Mouse (Mus musculus): ENCODE measurements around the gene Habp2. TPM values are rescaled to one million over a fixed set of nuclear protein-coding genes. Genes with fewer than 3 reads are reported as not detected.

Habp2 gene
- total RNA-seq, 2 experiments from 2014 or later, result 11.6 to 25.7 TPM

GRCm38 (mm10) chr19:56363721-56364460 lies 77.0 kb downstream of the Habp2 start:
- DNase-seq, result no peak

GRCm38 (mm10) chr19:56364563-56364962 lies 77.6 kb downstream of the Habp2 start:
- DNase-seq, result no peak

- DNase-seq, result no peak
Measured at GRCm38 (mm10) chr19:56366168-56366567, 79.2 kb downstream of the Habp2 start.

- no peak for DNase-seq
Measured at GRCm38 (mm10) chr19:56366625-56367024, 79.7 kb downstream of the Habp2 start.

- DNase-seq, result no peak
Measured at GRCm38 (mm10) chr19:56367778-56368177, 80.8 kb downstream of the Habp2 start.

GRCm38 (mm10) chr19:56368912-56369311 lies 82.0 kb downstream of the Habp2 start:
- DNase-seq, result no peak

Other genes with a start within 250 kb of the Habp2 start
- 10 to 100 TPM; 10.2 to 44.0 TPM for gene Nrap, start 102.9 kb downstream of the Habp2 start, total RNA-seq (2021)
- 10 to 100 TPM; 16.7 to 21.5 TPM for gene Casp7, start 110.0 kb downstream of the Habp2 start, total RNA-seq (2021)
- gene Plekhs1, start 174.5 kb downstream of the Habp2 start, total RNA-seq (2021), result under 1 TPM; 0.12 to 0.36 TPM

Measured in adrenal gland, postnatal 10 days (tissue).